Mouse (Mus musculus): ENCODE measurements at regions not wholly inside any gene's neighbourhood (a gene's known extent, or its start where the extent isn't known, plus 50 kb on each side); places are given as distances from the start of the nearest gene placed in this dataset.

DNA sequence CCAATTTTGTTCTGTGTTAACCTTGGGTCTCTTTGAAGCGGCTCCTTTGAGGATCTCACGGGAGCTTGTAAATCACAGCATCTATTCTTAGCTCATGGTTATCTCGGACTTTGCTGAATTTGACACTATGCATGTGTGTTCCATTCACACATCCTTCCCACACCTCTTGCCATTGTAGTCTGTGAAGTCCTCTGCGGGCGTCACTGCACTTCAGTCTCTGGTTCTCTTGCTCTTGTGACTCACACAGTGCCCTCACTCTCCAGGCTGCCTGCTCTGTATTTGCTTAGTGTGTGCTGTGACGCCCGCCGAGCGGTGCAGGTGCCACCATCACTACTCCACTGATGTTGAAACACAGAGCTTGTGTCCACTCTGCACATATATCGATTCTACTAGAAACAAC lies 1271.2 kb downstream of the Synb start:
- no peak for DNase-seq (ENCODE audit: low spot score in 2 of 2)

DNA sequence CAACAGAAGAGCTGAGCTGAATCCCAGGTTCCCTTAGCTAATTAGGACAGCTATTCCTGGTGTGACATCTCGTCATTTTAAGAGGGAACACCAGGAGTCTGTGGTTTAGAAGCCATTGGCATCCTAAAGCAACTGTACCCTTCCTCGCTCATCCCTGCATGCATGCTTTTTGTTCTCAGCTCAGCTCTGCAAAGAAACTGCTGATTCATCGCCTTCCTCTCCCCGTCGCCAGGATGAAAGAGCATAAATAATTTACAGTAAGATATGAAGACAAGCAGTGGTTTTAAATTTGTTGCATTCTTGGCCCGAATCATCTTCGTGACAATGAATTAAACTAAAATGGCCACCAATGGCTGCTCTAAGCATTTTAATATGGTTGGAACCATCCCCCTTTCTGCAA lies 1272.9 kb downstream of the Synb start:
- no peak for DNase-seq (ENCODE audit: low spot score in 2 of 2)

DNA sequence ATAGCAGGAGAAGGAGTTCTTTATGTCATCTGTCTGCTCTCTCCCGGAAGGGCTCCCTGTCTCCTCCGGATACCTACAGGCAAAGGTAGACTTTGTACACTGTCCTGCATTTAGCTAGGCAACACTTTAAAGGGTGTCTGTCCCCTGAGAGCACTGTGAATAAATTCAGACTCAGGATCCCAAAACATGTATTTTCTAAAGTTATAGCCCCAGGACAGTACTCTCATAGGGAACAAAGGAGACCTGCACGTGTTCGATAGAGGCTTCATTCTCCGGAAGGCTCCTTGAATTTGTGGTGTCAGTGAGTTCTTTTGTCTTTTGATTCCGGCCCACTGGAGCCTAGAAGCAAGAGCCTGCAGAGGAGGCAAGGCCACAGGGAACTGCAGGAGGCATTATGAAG lies 1273.3 kb downstream of the Synb start:
- no peak for DNase-seq (ENCODE audit: low spot score in 2 of 2)

- no peak for DNase-seq (ENCODE audit: low spot score in 2 of 2)
Observed at GRCm38 (mm10) chr14:68018686-68019085, 1275.4 kb downstream of the Synb start.

- DNase-seq (ENCODE audit: low spot score in 2 of 2), result no peak
Observed at GRCm38 (mm10) chr14:67996790-67997417, 1297.2 kb downstream of the Synb start.

- DNase-seq (ENCODE audit: low spot score in 2 of 2), result peak in 1 of 2 experiments; percentile 12
Observed at GRCm38 (mm10) chr14:67993611-67994051, 1300.5 kb downstream of the Synb start.

- DNase-seq (ENCODE audit: low spot score in 2 of 2), result peak; percentile 54 to 89
Observed at GRCm38 (mm10) chr14:67993142-67993541, 1301.0 kb downstream of the Synb start.

DNA sequence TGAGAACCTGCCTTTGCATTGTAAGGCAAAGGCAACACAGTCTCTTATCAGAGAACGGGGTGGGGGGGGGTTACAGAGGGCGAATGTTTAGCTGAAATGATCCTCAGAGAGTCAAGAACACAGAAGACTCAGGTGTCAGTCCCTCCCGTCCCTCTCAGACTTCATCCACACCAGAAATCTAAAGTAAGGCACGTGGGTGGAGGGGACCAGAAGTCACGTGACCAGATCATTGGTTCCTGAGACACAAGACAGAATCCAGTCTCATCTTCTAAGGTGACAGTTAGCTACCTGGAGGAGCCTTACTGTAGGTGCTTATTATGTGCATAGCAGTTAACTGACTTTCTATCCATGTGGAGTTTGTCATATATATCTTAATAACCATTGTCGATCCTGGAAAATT lies 1302.0 kb downstream of the Synb start:
- no peak for DNase-seq (ENCODE audit: low spot score in 2 of 2)

GRCm38 (mm10) chr14:67990271-67990670 lies 1303.8 kb downstream of the Synb start:
- DNase-seq (ENCODE audit: low spot score in 2 of 2), result no peak

All from layer of hippocampus, adult 18-20 months (tissue).